Mouse (Mus musculus) kidney, adult 18-20 months (tissue): ENCODE results near the gene Il15ra.

Experiments
- DNase-seq: peaks from one replicate; pipeline ENCODE4 v3.0.0; 2021

Il15ra gene

GRCm38 (mm10) chr2:11705201-11706025 is at the start of gene Il15ra:
Gene Il15ra, plus strand, starts transcription at chr2:11705290.
- peak; percentile 91 for DNase-seq

GRCm38 (mm10) chr2:11657581-11657980 is 47.5 kb upstream of the Il15ra start:
- no peak for DNase-seq

- DNase-seq: no peak
Observed at GRCm38 (mm10) chr2:11659263-11659662, 45.8 kb upstream of the Il15ra start.

- DNase-seq: no peak
Observed at GRCm38 (mm10) chr2:11662143-11662906, 42.8 kb upstream of the Il15ra start.

- DNase-seq: no peak
Observed at GRCm38 (mm10) chr2:11662907-11663230, 42.2 kb upstream of the Il15ra start.

DNA sequence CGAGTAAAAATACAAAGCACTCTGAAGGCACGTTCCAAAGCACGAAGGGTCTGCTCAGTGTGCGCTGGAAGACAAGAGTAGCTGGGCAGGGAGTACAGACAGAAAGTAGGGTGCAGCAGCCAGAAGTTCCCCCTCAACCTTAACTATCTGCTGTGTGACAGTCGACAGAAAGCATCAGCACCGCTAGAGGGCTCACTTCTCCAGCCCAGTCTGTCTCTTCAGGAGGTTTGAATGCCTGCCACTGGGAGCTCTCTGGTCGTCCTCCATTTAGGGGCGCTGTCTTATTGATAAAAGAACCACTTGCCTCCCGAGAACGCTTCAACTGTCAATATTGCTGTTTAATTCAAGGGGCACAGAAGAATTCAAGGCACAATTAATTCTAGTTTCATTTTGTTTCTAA is 41.1 kb upstream of the Il15ra start:
- DNase-seq: peak; percentile 85

GRCm38 (mm10) chr2:11664367-11664766 is 40.7 kb upstream of the Il15ra start:
- peak; percentile 45 for DNase-seq

DNA sequence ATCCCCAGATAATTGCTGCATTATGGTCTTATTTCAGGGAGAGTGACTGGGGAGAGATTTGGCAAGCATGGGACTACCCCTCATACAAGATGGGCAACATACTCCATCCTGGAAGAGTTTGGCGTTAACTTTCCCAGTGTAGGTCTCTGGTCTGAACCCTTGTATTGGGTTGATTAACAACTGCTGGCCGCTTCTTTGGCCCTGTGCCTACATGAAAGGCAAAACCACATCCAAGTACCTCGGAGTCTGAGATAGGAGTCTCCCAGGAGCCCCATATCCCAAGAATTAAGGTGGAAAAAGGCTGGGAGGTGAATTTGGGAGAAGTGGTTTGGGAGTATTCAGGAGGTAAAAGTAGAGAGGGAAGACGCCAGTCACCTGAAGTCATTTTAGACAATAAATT is 40.3 kb upstream of the Il15ra start:
- peak; percentile 41 for DNase-seq

- peak; percentile 40 for DNase-seq
Observed at GRCm38 (mm10) chr2:11665326-11665725, 39.8 kb upstream of the Il15ra start.

DNA sequence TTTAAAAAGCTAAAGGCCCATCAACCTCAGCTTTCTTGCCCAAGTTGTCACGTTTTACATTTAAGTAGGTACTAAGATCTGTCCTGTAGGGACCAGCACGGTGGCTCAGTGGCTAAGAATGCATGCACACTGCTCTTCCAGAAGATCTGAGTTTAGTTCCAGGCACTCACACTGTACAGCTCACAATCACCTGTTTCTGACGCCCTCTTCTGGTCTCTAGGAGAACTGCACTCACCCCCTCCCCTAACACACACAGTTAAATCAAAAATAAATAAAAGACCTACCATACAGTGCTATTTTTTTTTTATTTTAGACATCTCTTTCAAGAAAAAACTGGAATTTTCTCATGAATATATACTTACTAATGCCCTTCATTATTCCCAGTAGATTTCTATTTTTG is 32.9 kb upstream of the Il15ra start:
- no peak for DNase-seq

DNA sequence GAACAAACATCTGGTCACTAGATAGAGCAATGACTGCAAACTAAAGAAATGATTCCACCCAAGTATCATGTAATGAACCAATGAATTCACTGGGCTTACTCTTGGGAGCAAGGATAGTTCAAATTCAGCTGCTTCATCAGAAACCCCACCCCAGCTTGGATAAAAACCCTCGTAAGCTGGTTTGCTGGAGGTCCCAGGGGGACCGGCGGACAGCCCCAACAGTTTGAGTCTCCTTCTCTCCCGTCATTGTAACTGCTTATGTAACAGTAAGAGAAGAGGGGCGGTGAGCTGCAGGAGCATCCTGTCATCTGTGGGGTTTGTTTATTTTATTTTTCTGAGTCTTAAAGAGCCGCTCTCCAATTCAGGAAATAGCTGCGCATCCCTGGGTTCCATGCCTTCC is 25.5 kb upstream of the Il15ra start:
- DNase-seq: no peak

DNA sequence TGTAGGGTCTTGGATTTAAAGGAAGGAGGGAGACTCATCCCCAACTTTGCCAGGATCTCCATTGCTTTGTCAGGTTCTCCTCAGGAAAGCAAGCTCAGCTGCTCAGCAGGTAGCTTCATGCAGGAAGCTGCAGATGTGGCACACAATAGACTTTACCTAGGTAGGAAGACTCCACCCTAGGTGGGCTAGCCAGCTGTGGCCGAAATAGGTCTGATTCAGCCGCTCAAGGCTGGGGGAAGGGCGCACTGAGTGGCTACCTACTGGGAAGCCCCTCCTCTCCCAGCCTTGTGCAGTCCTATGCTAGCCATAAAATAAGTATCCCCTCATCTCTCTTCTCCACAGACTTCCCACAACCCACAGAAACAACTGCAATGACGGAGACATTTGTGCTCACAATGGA is 22.4 kb upstream of the Il15ra start:
- no peak for DNase-seq

- no peak for DNase-seq
Observed at GRCm38 (mm10) chr2:11686512-11686911, 18.6 kb upstream of the Il15ra start.

- no peak for DNase-seq
Observed at GRCm38 (mm10) chr2:11687436-11687835, 17.7 kb upstream of the Il15ra start.

DNA sequence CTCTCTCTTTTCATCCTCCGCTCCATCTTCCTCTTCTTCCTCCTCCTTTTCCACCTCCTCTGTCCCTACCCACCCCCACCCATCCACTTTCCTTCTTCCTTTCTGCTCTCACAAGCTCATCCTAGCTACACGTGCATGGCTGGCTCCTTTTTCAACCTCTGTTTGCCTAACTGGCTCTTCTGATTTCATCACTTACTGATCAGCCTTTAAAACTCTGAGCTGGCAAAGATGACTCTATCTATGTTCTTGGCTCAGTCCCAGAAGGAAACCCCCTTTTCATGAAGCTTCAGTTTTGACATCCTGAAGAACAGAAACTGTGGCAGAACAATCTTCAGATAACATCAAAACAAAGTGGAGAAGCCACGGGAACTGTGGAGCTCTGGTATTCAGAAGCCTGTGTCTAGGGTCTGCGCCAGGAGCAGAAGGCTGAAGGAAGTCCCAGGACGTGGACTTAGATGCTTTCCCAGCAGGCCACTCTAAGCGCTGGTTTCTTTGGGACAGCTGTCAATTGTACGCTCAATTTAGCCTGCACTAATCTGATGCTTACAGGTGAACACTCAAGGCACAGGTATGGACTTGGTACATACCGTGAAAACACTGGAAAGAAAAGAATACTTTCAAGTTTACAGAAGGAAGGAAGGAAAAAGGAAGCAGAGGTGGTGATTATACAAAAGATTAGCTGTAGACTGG is 14.7 kb upstream of the Il15ra start:
- DNase-seq: no peak

DNA sequence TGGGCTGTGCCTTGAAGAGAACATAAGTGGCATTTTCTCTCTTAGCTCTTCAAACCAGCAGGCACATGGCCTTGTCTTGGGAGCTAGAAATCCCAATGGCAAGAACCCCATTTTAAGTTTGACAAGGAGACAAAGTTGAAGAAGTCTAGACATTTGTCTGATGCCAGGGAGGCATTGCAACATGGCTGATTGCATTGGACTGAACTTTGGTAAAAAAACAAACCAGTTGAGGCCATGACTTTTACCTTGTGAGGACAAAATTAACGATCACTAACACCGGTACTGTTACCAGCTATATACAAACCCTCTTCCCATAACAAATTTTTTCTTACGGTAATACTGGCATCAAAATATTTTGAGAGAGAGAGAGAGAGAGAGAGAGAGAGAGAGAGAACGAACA is 11.7 kb upstream of the Il15ra start:
- no peak for DNase-seq

GRCm38 (mm10) chr2:11694104-11694503 is 11.0 kb upstream of the Il15ra start:
- peak; percentile 26 for DNase-seq

- DNase-seq: no peak
Observed at GRCm38 (mm10) chr2:11695867-11696266, 9.2 kb upstream of the Il15ra start.

DNA sequence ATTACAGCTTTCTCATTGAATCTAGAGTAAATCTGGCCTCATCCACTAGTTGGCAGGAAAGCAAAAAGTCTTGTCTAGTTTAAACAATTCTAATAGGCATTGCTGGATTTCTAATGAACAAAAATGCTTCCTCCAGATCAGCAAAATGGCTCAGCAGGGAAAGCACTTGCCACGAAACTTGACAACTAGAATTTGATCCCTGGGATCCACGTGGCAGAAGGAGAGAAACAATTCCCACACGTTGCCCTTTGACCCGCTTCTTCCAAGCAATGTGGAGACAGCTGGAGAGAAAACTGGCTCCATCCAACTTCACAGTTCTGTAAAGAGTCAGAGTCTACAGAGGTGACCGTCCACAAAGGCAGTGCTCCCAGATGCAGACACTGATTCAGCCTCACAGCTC is 6.1 kb upstream of the Il15ra start:
- DNase-seq: peak; percentile 56

DNA sequence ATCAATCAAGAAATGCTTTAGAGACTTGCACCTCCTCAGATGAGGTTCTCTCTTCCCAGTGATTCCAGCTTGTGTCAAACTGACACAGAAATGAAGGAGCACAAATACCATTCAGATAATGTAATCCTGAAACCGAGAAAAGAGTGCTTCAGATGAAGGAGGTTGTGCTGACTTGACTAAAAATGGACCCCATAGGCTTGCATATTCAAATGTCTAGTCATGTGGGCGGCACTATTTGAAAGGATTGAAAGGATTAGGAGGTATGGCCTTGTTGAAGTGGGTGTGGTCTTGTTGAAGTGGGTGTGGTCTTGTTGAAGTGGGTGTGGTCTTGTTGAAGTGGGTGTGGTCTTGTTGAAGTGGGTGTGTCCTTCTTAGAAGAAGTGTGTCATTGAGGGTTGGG is 5.2 kb upstream of the Il15ra start:
- DNase-seq: no peak

DNA sequence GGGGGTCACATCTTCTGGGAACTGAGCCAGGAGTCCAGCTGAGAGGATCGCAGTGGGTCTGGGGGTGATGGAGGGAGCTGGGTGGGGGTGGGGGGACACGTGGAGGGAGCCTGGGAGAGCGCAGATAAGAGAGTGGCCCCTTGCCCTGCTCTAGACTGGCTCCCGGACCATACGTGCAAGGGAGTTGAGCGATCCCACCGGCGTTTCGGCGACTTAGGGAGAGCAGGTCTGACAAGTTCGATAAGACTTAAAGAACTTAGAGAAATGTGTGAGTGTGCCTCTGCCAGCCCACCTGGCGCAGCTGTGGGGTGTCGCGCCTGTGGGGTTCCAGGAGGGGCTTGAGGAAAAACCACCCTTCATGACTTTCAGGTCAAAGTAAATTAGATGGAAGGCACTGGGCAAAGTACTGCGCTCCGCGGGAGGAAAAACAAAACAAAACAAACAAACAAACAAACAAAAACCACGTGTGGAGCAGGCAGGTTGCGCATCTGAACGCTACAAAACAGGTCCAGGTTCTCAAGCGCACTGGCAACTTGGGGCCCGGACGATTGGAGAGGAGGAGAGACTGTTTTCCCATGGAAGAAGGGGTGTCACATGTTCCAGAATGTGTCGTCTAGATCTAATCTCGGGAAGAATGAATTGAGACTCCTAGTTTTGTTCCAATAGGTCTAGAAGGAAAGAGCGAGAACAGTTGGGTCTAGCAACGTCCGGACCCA is 1.1 kb downstream of the Il15ra start:
- no peak for DNase-seq

GRCm38 (mm10) chr2:11706746-11707065 is 1.6 kb downstream of the Il15ra start:
- DNase-seq: no peak

- no peak for DNase-seq
Observed at GRCm38 (mm10) chr2:11708538-11708937, 3.4 kb downstream of the Il15ra start.
